ENCODE assay signal across 8 mouse cellular contexts in genomic region chr17:25273706-25274501, GRCm38 (mm10). TPM values are rescaled to one million over a fixed set of nuclear protein-coding genes. Genes with fewer than 3 reads are reported as not detected.
A peak's percentile ranks its signal among the peaks of the same experiment; 100 is the strongest.
DNase-seq lines count a peak whose midpoint lies in the region; ATAC-seq lines count a peak whose summit lies in the region.

No protein-coding gene starts in this region.

- H3K9me3 ChIP-seq in hindbrain, embryonic 12.5 days (replicated peaks) = no peaks in the 10 kb centered on the region

- peak overlapping the region; percentile 99 for H3K4me2 ChIP-seq in hindbrain, embryonic 12.5 days (replicated peaks)

- peak; percentile 90 for ATAC-seq in hindbrain, embryonic 12.5 days (ENCODE audit: low FRiP score)

- H3K4me1 ChIP-seq in hindbrain, embryonic 12.5 days = peaks cover 36% of the 10 kb centered on the region

- H3K27me3 ChIP-seq in hindbrain, embryonic 12.5 days = no peaks in the 10 kb centered on the region

- peak; percentile 98 for DNase-seq in NIH3T3 (ENCODE audit: low read depth)
- DNase-seq in cerebellum, postnatal 10 days = peak; percentile 94 to 96
- peak; percentile 91 to 94 for DNase-seq in frontal cortex, postnatal 10 days (ENCODE audit: low spot score in 2 of 2)
- DNase-seq in layer of hippocampus, postnatal 14 days (ENCODE audit: low spot score in 2 of 2) = peak; percentile 98 to 100
- peak; percentile 95 for DNase-seq in lung, postnatal 25 days (ENCODE audit: low spot score)
- DNase-seq in retina, embryonic 14.5 days (ENCODE audit: low spot score) = peak; percentile 98
- DNase-seq in thymus, postnatal 4 days = peak; percentile 94

- peak overlapping the region; percentile 100 for H3K9ac ChIP-seq in hindbrain, embryonic 12.5 days

- peaks cover 9% of the 10 kb centered on the region for H3K36me3 ChIP-seq in hindbrain, embryonic 12.5 days

- peak overlapping the region; percentile 98 for H3K4me3 ChIP-seq in hindbrain, embryonic 12.5 days

- WGBS in hindbrain, embryonic 12.5 days = 1% methylated on average over 45 of the region's 45 CpGs

- peak overlapping the region; percentile 98 for H3K27ac ChIP-seq in hindbrain, embryonic 12.5 days

RNA-seq across cellular contexts. Expression of gene Ube2i, which starts 0.5 kb away (rescaled TPM):
- polyA plus RNA-seq in hindbrain, embryonic 12.5 days (2016; fragmentation: Nextera tagmentation; extraction: Ambion mirVana) = 713 and 760 TPM in 2 replicates
- 100 to 1,000 TPM; 208 to 219 TPM for total RNA-seq in layer of hippocampus, postnatal 14 days (2021)

RNA-seq across cellular contexts. Expression of gene Baiap3, which starts 17.7 kb away (rescaled TPM):
- 5.5 and 5.9 TPM in 2 replicates for polyA plus RNA-seq in hindbrain, embryonic 12.5 days (2016; fragmentation: Nextera tagmentation; extraction: Ambion mirVana)
- 10 to 100 TPM in 1 of 2 experiments, 1 to 10 TPM in 1; 9.7 to 11.3 TPM for total RNA-seq in layer of hippocampus, postnatal 14 days (2021)

RNA-seq across cellular contexts. Expression of gene Prss34, which starts 24.3 kb away (rescaled TPM):
- polyA plus RNA-seq in hindbrain, embryonic 12.5 days (2016; fragmentation: Nextera tagmentation; extraction: Ambion mirVana) = not detected in 2 replicates
- not detected for total RNA-seq in layer of hippocampus, postnatal 14 days (2021)

RNA-seq across cellular contexts. Expression of gene Tsr3, which starts 33.9 kb away (rescaled TPM):
- 60.0 and 61.8 TPM in 2 replicates for polyA plus RNA-seq in hindbrain, embryonic 12.5 days (2016; fragmentation: Nextera tagmentation; extraction: Ambion mirVana)
- 10 to 100 TPM; 25.0 to 26.6 TPM for total RNA-seq in layer of hippocampus, postnatal 14 days (2021)

RNA-seq across cellular contexts. Expression of gene Gnptg, which starts 34.0 kb away (rescaled TPM):
- 59.4 and 59.5 TPM in 2 replicates for polyA plus RNA-seq in hindbrain, embryonic 12.5 days (2016; fragmentation: Nextera tagmentation; extraction: Ambion mirVana)
- 10 to 100 TPM; 64.4 to 71.9 TPM for total RNA-seq in layer of hippocampus, postnatal 14 days (2021)

Comparison
In these comparisons a context has a peak if more than half of its experiments do, and no peak if none do; other contexts are left out.
1. Peak in every context shown above with its lines: DNase-seq, ATAC-seq, H3K4me3 ChIP-seq and H3K27ac ChIP-seq.